ENCODE assay signal across 24 mouse cellular contexts in the genomic region with DNA sequence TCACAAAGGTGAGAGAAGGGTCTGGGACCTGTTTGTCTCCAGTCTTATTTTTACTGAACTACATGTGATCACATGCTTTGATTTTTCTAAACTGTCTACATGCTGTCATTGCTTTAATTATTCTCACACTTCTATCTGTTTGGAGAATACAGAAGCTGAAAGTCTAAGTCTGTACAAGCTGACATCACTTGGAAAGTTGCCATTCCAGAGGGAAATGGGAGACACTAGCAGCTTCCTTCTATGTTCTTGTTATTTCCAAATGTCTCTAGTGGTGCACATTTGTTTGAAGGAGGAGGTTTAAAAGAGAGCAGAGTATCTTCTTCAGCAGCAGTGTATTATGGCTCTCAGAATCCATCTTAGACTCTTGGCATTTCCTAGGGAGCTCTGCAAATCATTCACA.
DNase-seq lines count a peak whose midpoint lies in the region; ATAC-seq lines count a peak whose summit lies in the region.
"Had no signal": no experiment of that assay in that cellular context is flagged by ENCODE, and none has a peak within 500 bp of the region (broad histone marks: within the 10 kb centered on the region; RNA-seq: fewer than 3 reads in every experiment).

No protein-coding gene starts in this region.

- H3K27ac ChIP-seq in forebrain, embryonic 14.5 days (ENCODE audit: low read depth, low read length): no peak overlapping the region
- H3K27ac ChIP-seq in forebrain, embryonic 16.5 days (ENCODE audit: low read length): no peak overlapping the region
- no peak overlapping the region for H3K27ac ChIP-seq in neural tube, embryonic 15.5 days (replicated peaks)
- H3K27ac ChIP-seq: embryonic facial prominence, embryonic 15.5 days; forebrain, embryonic 10.5 days; gastrocnemius, adult 2 months; hindbrain, embryonic 10.5 days; hindbrain, embryonic 14.5 days had no signal

- no peak overlapping the region for H3K4me2 ChIP-seq in forebrain, embryonic 14.5 days (ENCODE audit: low read length)
- H3K4me2 ChIP-seq in forebrain, embryonic 16.5 days (ENCODE audit: low read length): no peak overlapping the region
- no peak overlapping the region for H3K4me2 ChIP-seq in neural tube, embryonic 15.5 days
- H3K4me2 ChIP-seq: embryonic facial prominence, embryonic 15.5 days; heart, embryonic 12.5 days; hindbrain, embryonic 14.5 days had no signal

- intact Hi-C loops in left cerebral cortex, postnatal 14 days (cut with DNase I): no loop called here

- H3K36me3 ChIP-seq in forebrain, embryonic 14.5 days (ENCODE audit: control insufficient read depth, insufficient read depth, low read length): no peaks in the 10 kb centered on the region
- H3K36me3 ChIP-seq in forebrain, embryonic 16.5 days (ENCODE audit: control insufficient read depth, insufficient read depth): no peaks in the 10 kb centered on the region
- no peaks in the 10 kb centered on the region for H3K36me3 ChIP-seq in neural tube, embryonic 15.5 days
- H3K36me3 ChIP-seq: embryonic facial prominence, embryonic 15.5 days; forebrain, embryonic 10.5 days; G1E; heart, embryonic 12.5 days; hindbrain, embryonic 10.5 days had no signal

- no peak for ATAC-seq in forebrain, embryonic 14.5 days
- no peak for ATAC-seq in forebrain, embryonic 16.5 days
- ATAC-seq in neural tube, embryonic 15.5 days (ENCODE audit: low FRiP score): no peak
- ATAC-seq: CD4-positive, CD25-positive, alpha-beta regulatory T cell, adult 4 months had no signal

- no peak overlapping the region for H3K4me3 ChIP-seq in forebrain, embryonic 14.5 days (ENCODE audit: low read depth, low read length)
- H3K4me3 ChIP-seq in forebrain, embryonic 16.5 days (replicated peaks; ENCODE audit: low read length): no peak overlapping the region
- no peak overlapping the region for H3K4me3 ChIP-seq in neural tube, embryonic 15.5 days (replicated peaks)
- H3K4me3 ChIP-seq: embryonic facial prominence, embryonic 15.5 days; erythroblast, embryonic 14.5 days; forebrain, embryonic 10.5 days; gastrocnemius, adult 2 months; heart, embryonic 12.5 days; hindbrain, embryonic 10.5 days had no signal

- no peak overlapping the region for H3K9ac ChIP-seq in forebrain, embryonic 14.5 days (ENCODE audit: low read length)
- H3K9ac ChIP-seq in forebrain, embryonic 16.5 days (replicated peaks; ENCODE audit: low read depth, low read length): no peak overlapping the region
- no peak overlapping the region for H3K9ac ChIP-seq in neural tube, embryonic 15.5 days (replicated peaks)
- H3K9ac ChIP-seq: embryonic facial prominence, embryonic 15.5 days; heart, embryonic 12.5 days; hindbrain, embryonic 14.5 days had no signal

- H3K4me1 ChIP-seq in forebrain, embryonic 14.5 days (ENCODE audit: control insufficient read depth, insufficient read depth, low read length): no peaks in the 10 kb centered on the region
- no peaks in the 10 kb centered on the region for H3K4me1 ChIP-seq in forebrain, embryonic 16.5 days (replicated peaks; ENCODE audit: control insufficient read depth, insufficient read depth, low read length)
- no peaks in the 10 kb centered on the region for H3K4me1 ChIP-seq in neural tube, embryonic 15.5 days
- H3K4me1 ChIP-seq: embryonic facial prominence, embryonic 15.5 days; forebrain, embryonic 10.5 days; heart, embryonic 12.5 days; hindbrain, embryonic 10.5 days had no signal

- H3K9me3 ChIP-seq in forebrain, embryonic 14.5 days (replicated peaks; ENCODE audit: control insufficient read depth, low read length): no peaks in the 10 kb centered on the region
- H3K9me3 ChIP-seq in forebrain, embryonic 16.5 days (ENCODE audit: control insufficient read depth, low read length): no peaks in the 10 kb centered on the region
- no peaks in the 10 kb centered on the region for H3K9me3 ChIP-seq in neural tube, embryonic 15.5 days (replicated peaks)
- H3K9me3 ChIP-seq: embryonic facial prominence, embryonic 15.5 days; forebrain, embryonic 10.5 days; G1E; heart, embryonic 12.5 days; hindbrain, embryonic 10.5 days had no signal

- no peaks in the 10 kb centered on the region for H3K27me3 ChIP-seq in forebrain, embryonic 14.5 days (replicated peaks; ENCODE audit: control insufficient read depth, insufficient read depth, low read length)
- no peaks in the 10 kb centered on the region for H3K27me3 ChIP-seq in forebrain, embryonic 16.5 days (replicated peaks; ENCODE audit: control insufficient read depth, insufficient read depth, low read length)
- H3K27me3 ChIP-seq in neural tube, embryonic 15.5 days (replicated peaks): no peaks in the 10 kb centered on the region
- H3K27me3 ChIP-seq: embryonic facial prominence, embryonic 15.5 days; heart, embryonic 12.5 days had no signal

- DNase-seq in forebrain, embryonic 14.5 days (ENCODE audit: low spot score): peak; percentile 6
- DNase-seq in layer of hippocampus, adult 11-12 months (ENCODE audit: low spot score): peak; percentile 9
- DNase-seq in layer of hippocampus, postnatal 25 days (ENCODE audit: extremely low spot score in 1 of 2, low spot score in 1 of 2): no peak
- DNase-seq in left cerebral cortex, postnatal 14 days (ENCODE audit: low spot score in 2 of 2): peak; percentile 12 to 61
- no peak for DNase-seq in left cerebral cortex, adult 18-20 months (ENCODE audit: low spot score in 2 of 2)
- DNase-seq: adrenal gland, adult 8-10 months; adrenal gland, postnatal 36 days; B cell, adult 2 months; cerebellum, adult 11 months; cerebellum, adult 8-10 months; cerebellum, postnatal 14 days; embryo, embryonic 11 days; gastrocnemius, adult 2 months; gastrocnemius, postnatal 25 days had no signal

Comparison
In these comparisons a context has a peak if more than half of its experiments do, and no peak if none do; other contexts are left out.
1. DNase-seq: peak in forebrain, embryonic 14.5 days (single experiment), layer of hippocampus, adult 11-12 months (single experiment) and left cerebral cortex, postnatal 14 days (2 of 2); none in layer of hippocampus, postnatal 25 days (0 of 2) and left cerebral cortex, adult 18-20 months (0 of 2).